Mouse (Mus musculus) olfactory bulb, adult 2 months (tissue): Measurements from ENCODE around the gene Rab11fip2. TPM values are rescaled to one million over a fixed set of nuclear protein-coding genes. Genes with fewer than 3 reads are reported as not detected.

Source experiments
- H3K27ac ChIP-seq: fragments of 200-500 bp; 2 replicates; pipeline ENCODE4 v1.5.1; 2012; ENCODE audit warnings: low read depth, low read length; ENCODE audit not compliant: insufficient read depth
- H3K4me1 ChIP-seq: fragments of 200-500 bp; 2 replicates; pipeline ENCODE4 v1.6.1; 2012; ENCODE audit warnings: low read length; ENCODE audit not compliant: control insufficient read depth, insufficient read depth
- H3K4me3 ChIP-seq: fragments of 200-500 bp; 2 replicates; pipeline ENCODE4 v1.5.1; 2012; ENCODE audit warnings: mild to moderate bottlenecking, low read depth, low read length, moderate library complexity; ENCODE audit not compliant: insufficient read depth
- CTCF ChIP-seq: fragments of 200-500 bp; IDR thresholded peaks from 2 replicates; pipeline ENCODE4 v1.5.1; 2012; ENCODE audit warnings: low read depth, mild to moderate bottlenecking, low read length, moderate library complexity; ENCODE audit not compliant: insufficient read depth
- POLR2A ChIP-seq: fragments of 200-500 bp; IDR thresholded peaks from 2 replicates; pipeline ENCODE4 v1.6.1; 2012; ENCODE audit warnings: mild to moderate bottlenecking, low read depth, low read length, moderate library complexity; ENCODE audit not compliant: insufficient read depth
- WGBS: fragments of 180-500 bp; shearing (Covaris S2); methylation state at CpG from one replicate; pipeline ENCODE4 v1.1.7; 2018; 5-methylcytosine and 5-hydroxymethylcytosine counted together
- polyA plus RNA-seq: library from polyadenylated mRNA; stranded (reverse); fragments of >200 nt; gene quantifications from 2 replicates; pipeline ENCODE4 v1.2.4, GENCODE M21; 2012; ENCODE audit warnings: low replicate concordance; ENCODE audit not compliant: missing spikeins, insufficient read depth, insufficient read length

The Rab11fip2 gene
- polyA plus RNA-seq, 1 experiment = not detected

GRCm38 (mm10) chr19:59920846-59921245 is 22.6 kb downstream of the Rab11fip2 start:
- H3K27ac ChIP-seq = no peak overlapping the region
- TF ChIP-seq POLR2A (no peak), CTCF (no peak)
- 95% methylated on average over 3 of the region's 3 CpGs for WGBS
- no peaks in the 10 kb centered on the region for H3K4me1 ChIP-seq
- no peak overlapping the region for H3K4me3 ChIP-seq

- H3K4me1 ChIP-seq = peaks cover 3% of the 10 kb centered on the region; the same call in 1 of the 2 replicates
- H3K27ac ChIP-seq = no peak overlapping the region
- no peak overlapping the region for H3K4me3 ChIP-seq
- TF ChIP-seq CTCF (no peak), POLR2A (no peak)
- 89% methylated on average over 2 of the region's 2 CpGs for WGBS
These were observed 25.4 kb downstream of the Rab11fip2 start for GRCm38 (mm10) chr19:59917901-59918613.

GRCm38 (mm10) chr19:59911554-59911953 is 31.9 kb downstream of the Rab11fip2 start:
- WGBS = 54% methylated on average over 4 of the region's 4 CpGs
- Histone ChIP-seq H3K4me1 (peaks cover 3% of the 10 kb centered on the region; the same call in 1 of the 2 replicates), H3K27ac (no peak overlapping the region), H3K4me3 (no peak overlapping the region)
- TF ChIP-seq POLR2A = no peak
- TF ChIP-seq CTCF = no peak

DNA sequence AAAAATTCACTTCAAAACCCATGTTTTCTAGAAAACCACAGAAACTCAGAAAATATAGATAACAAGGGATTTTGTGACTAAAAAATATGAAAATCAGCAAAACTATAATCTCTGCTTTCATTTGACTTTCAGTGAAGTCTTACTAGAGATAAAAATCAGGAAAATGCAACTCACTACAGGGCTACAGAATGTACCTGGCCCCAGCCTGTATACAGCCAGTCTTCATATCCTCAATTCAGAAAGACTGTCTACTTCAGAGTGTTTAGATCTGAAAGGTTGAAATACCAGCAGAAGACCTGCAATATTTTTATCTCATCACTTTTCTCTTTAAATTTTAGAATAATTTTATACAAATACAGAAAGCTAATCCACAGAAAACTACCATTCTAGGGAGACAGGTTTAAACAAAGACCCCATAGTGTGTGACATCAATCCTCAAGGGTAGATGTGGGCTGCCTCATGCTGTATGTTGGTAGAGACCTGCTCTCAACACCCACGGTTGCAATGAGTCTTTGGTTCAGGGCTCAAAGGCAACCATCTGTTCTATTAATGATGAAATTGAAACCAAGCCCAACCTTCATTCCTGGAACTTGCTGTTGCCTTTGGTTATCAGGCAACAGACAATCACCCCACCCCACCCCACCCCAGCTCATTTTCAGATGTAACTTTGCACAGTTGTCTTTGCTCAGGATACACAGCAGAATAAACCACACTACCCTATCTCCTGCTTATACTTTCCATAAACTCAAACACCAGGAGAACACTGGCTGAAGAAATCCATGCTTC is 38.0 kb downstream of the Rab11fip2 start:
- H3K4me1 ChIP-seq = no peaks in the 10 kb centered on the region
- H3K4me3 ChIP-seq = no peak overlapping the region
- WGBS = 63% methylated on average over 1 of the region's 1 CpGs
- no peak for TF ChIP-seq POLR2A
- no peak for TF ChIP-seq CTCF
- H3K27ac ChIP-seq = no peak overlapping the region

DNA sequence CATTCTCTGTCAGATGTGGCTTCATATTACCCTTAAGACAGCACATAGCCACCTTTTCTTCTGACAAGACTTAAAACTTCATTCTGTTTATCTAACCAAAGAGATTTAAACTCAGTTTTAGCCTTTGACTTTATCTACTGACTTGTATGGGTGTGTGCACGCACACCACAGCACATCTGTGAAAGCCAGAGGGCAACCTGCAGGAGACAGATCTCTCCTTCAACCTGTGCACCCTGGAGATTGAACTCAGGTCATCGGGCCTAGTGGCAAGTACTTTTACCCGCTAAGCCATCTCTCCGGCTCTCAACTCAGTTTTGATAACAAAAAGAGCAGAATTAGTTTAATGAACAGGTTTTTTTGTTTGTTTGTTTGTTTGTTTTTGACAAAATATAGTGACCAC is 43.5 kb downstream of the Rab11fip2 start:
- Histone ChIP-seq H3K4me3 (no peak overlapping the region), H3K4me1 (no peaks in the 10 kb centered on the region), H3K27ac (no peak overlapping the region)
- TF ChIP-seq POLR2A (no peak), CTCF (no peak)
- 97% methylated on average over 4 of the region's 4 CpGs for WGBS

DNA sequence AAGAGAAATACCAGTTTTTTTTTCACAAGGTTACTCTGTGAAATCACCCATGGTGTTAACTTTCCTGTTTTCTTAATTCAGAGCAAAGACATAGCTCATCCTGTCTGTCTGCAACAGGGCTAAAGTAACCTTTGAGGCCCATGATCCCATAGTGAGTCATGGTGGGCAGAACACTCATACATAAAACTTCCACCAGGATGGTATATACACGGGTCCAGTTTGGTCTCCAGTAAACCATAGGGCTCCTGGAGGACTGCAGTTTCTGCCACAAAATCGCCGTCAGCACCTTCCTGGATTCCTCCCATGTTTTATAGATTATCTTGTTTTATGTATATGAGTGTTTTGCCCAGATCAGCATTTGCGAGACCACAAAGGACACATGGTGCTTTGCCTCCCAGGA is 45.2 kb downstream of the Rab11fip2 start:
- 89% methylated on average over 4 of the region's 4 CpGs for WGBS
- H3K4me1 ChIP-seq = no peaks in the 10 kb centered on the region
- no peak for TF ChIP-seq POLR2A
- TF ChIP-seq CTCF = no peak
- H3K4me3 ChIP-seq = no peak overlapping the region
- no peak overlapping the region for H3K27ac ChIP-seq

GRCm38 (mm10) chr19:59889383-59889782 is 54.1 kb downstream of the Rab11fip2 start:
- H3K4me3 ChIP-seq = no peak overlapping the region
- no peaks in the 10 kb centered on the region for H3K4me1 ChIP-seq
- WGBS = 85% methylated on average over 4 of the region's 4 CpGs
- TF ChIP-seq POLR2A (no peak), CTCF (no peak)
- H3K27ac ChIP-seq = no peak overlapping the region

DNA sequence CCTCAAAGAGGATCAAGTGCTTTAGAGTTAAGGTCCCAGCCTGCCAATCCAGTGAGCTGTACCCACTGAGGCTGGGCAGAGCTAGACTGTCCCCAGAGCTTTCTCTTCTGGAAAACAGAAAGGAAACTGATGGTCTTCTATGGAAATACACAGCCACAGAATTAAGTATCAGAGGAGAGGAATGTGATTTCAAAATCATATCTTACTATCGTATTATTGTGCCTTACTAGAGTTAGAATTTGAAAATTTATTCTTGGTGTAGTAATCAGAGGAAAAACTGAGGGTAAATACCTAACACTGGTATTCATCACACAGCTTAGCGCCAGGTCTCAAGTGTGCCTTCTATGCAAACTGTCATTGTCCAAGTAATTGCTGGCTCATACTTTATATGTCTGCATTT is 54.6 kb downstream of the Rab11fip2 start:
- no peak overlapping the region for H3K4me3 ChIP-seq
- H3K4me1 ChIP-seq = no peaks in the 10 kb centered on the region
- no peak overlapping the region for H3K27ac ChIP-seq
- WGBS = 95% methylated on average over 2 of the region's 2 CpGs
- TF ChIP-seq POLR2A (no peak), CTCF (no peak)

DNA sequence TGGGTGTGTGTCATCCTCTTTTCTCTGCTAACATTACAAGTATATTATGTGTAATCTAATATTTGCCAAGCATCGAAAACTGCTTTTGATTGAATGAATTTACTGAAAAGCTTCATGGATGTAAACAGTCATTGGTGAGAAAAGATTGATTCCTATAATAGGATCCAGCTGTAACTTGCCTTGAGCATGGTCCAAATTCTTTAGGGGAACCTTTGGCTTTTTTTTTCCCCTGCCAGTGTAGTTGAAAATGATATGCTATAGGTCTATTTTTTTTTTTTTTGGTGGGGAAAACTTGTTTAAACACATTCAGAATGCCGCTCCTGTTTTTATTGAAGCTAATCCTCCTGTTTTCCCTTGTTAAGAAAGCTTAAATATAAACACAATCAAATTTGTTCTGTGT is 55.6 kb downstream of the Rab11fip2 start:
- Histone ChIP-seq H3K4me1 (no peaks in the 10 kb centered on the region), H3K4me3 (no peak overlapping the region), H3K27ac (no peak overlapping the region)
- TF ChIP-seq CTCF = no peak
- TF ChIP-seq POLR2A = no peak
- WGBS = 58% methylated on average over 2 of the region's 2 CpGs

GRCm38 (mm10) chr19:59885301-59885700 is 58.2 kb downstream of the Rab11fip2 start:
- Histone ChIP-seq H3K27ac (no peak overlapping the region), H3K4me3 (no peak overlapping the region), H3K4me1 (no peaks in the 10 kb centered on the region)
- WGBS = 81% methylated on average over 2 of the region's 2 CpGs
- no peak for TF ChIP-seq POLR2A
- TF ChIP-seq CTCF = no peak
